14 mouse cellular contexts compared by ENCODE assay signal in genomic region chrX:23699023-23699422, GRCm38 (mm10).
"Had no signal": no experiment of that assay in that cellular context is flagged by ENCODE, and none has a peak within 500 bp of the region (broad histone marks: within the 10 kb centered on the region; RNA-seq: fewer than 3 reads in every experiment).

No protein-coding gene starts in this region.

- H3K27ac ChIP-seq: midbrain, embryonic 10.5 days; midbrain, embryonic 12.5 days; midbrain, embryonic 15.5 days; neural tube, embryonic 12.5 days; stomach, embryonic 15.5 days; stomach, postnatal 0 days had no signal

- H3K27me3 ChIP-seq: midbrain, embryonic 12.5 days; midbrain, embryonic 15.5 days; neural tube, embryonic 12.5 days; stomach, embryonic 15.5 days had no signal

- H3K9ac ChIP-seq: lung, embryonic 14.5 days; midbrain, embryonic 12.5 days; midbrain, embryonic 15.5 days; neural tube, embryonic 12.5 days; stomach, embryonic 15.5 days had no signal

- H3K36me3 ChIP-seq: midbrain, embryonic 10.5 days; midbrain, embryonic 12.5 days; midbrain, embryonic 15.5 days; neural tube, embryonic 12.5 days; stomach, embryonic 15.5 days had no signal

- H3K9me3 ChIP-seq: midbrain, embryonic 10.5 days; midbrain, embryonic 12.5 days; midbrain, embryonic 15.5 days; neural tube, embryonic 12.5 days; stomach, embryonic 15.5 days had no signal

- H3K4me2 ChIP-seq: lung, embryonic 14.5 days; midbrain, embryonic 12.5 days; midbrain, embryonic 15.5 days; neural tube, embryonic 12.5 days; stomach, embryonic 15.5 days had no signal

- H3K4me1 ChIP-seq: midbrain, embryonic 10.5 days; midbrain, embryonic 12.5 days; midbrain, embryonic 15.5 days; neural tube, embryonic 12.5 days; stomach, embryonic 15.5 days had no signal

- DNase-seq: lung, adult 18-20 months; lung, embryonic 14.5 days; lung, postnatal 10 days; lung, postnatal 4 days; right cerebral cortex, postnatal 14 days; thymus, adult 18-20 months; thymus, postnatal 14 days; thymus, postnatal 36 days had no signal

- H3K4me3 ChIP-seq: midbrain, embryonic 10.5 days; midbrain, embryonic 12.5 days; midbrain, embryonic 15.5 days; neural tube, embryonic 12.5 days; stomach, embryonic 15.5 days had no signal

- ATAC-seq: midbrain, embryonic 15.5 days had no signal
